Mouse (Mus musculus): ENCODE data around the gene Baiap2. TPM values are rescaled to one million over a fixed set of nuclear protein-coding genes. Genes with fewer than 3 reads are reported as not detected.
A peak's percentile ranks its signal among the peaks of the same experiment; 100 is the strongest.

Baiap2 gene
- total and polyA plus RNA-seq, 2 experiments from 2014 or later, result 18.0 to 32.7 TPM

- no peak overlapping the region for H3K4me2 ChIP-seq (ENCODE audit: low read depth, low read length, poor library complexity, severe bottlenecking)
- no peaks in the 10 kb centered on the region for H3K9me3 ChIP-seq (ENCODE audit: low read length)
- no peak overlapping the region for H3K9ac ChIP-seq (replicated peaks; ENCODE audit: low read length, poor library complexity, severe bottlenecking)
- H3K4me1 ChIP-seq (ENCODE audit: insufficient read depth, low read length), result 0 out of 2 replicates have a peak, but pooled peaks cover 4% of the 10 kb centered on the region
- peaks cover 73% of the 10 kb centered on the region for H3K36me3 ChIP-seq (ENCODE audit: insufficient read depth, low read length)
- no peaks in the 10 kb centered on the region for H3K27me3 ChIP-seq (ENCODE audit: insufficient read depth, low read length)
- ATAC-seq (ENCODE audit: low FRiP score) (no peak), DNase-seq (ENCODE audit: low spot score) (no peak)
- no peak for TF ChIP-seq CTCF (IDR thresholded peaks at IDR 0.05)
- H3K27ac ChIP-seq (ENCODE audit: low read depth, low read length), result no peak overlapping the region
- H3K4me3 ChIP-seq (ENCODE audit: low read depth, low read length), result no peak overlapping the region
- WGBS, result 75% methylated on average over 11 of the region's 11 CpGs
Measured at GRCm38 (mm10) chr11:120011114-120011760, 68.7 kb downstream of the Baiap2 start.

- ATAC-seq (ENCODE audit: low FRiP score), result peak; percentile 8; the same call in 1 of the 2 replicates
- H3K27ac ChIP-seq (ENCODE audit: low read depth, low read length), result no peak overlapping the region
- 49% methylated on average over 43 of the region's 43 CpGs for whole genome bisulfite sequencing
- H3K27me3 ChIP-seq (ENCODE audit: insufficient read depth, low read length), result no peaks in the 10 kb centered on the region
- H3K9me3 ChIP-seq (ENCODE audit: low read length), result no peaks in the 10 kb centered on the region
- DNase-seq (ENCODE audit: low spot score), result peak; percentile 77
- peak; percentile 50 for TF ChIP-seq CTCF (IDR thresholded peaks at IDR 0.05)
- H3K36me3 ChIP-seq (ENCODE audit: insufficient read depth, low read length), result peaks cover 71% of the 10 kb centered on the region
- H3K4me2 ChIP-seq (ENCODE audit: low read depth, low read length, poor library complexity, severe bottlenecking), result no peak overlapping the region
- H3K4me1 ChIP-seq (ENCODE audit: insufficient read depth, low read length), result 0 out of 2 replicates have a peak, but pooled peaks cover 4% of the 10 kb centered on the region
- H3K9ac ChIP-seq (replicated peaks; ENCODE audit: low read length, poor library complexity, severe bottlenecking), result no peak overlapping the region; the same call in 1 of the 2 replicates
- H3K4me3 ChIP-seq (ENCODE audit: low read depth, low read length), result no peak overlapping the region
Measured at GRCm38 (mm10) chr11:120011761-120012560, 69.4 kb downstream of the Baiap2 start.

GRCm38 (mm10) chr11:120012702-120013101 lies 70.1 kb downstream of the Baiap2 start:
- ATAC-seq (ENCODE audit: low FRiP score) (no peak), DNase-seq (ENCODE audit: low spot score) (no peak)
- H3K9ac ChIP-seq (replicated peaks; ENCODE audit: low read length, poor library complexity, severe bottlenecking), result no peak overlapping the region
- H3K4me3 ChIP-seq (ENCODE audit: low read depth, low read length), result no peak overlapping the region
- H3K9me3 ChIP-seq (ENCODE audit: low read length), result no peaks in the 10 kb centered on the region
- no peak for TF ChIP-seq CTCF (IDR thresholded peaks at IDR 0.05)
- H3K36me3 ChIP-seq (ENCODE audit: insufficient read depth, low read length), result peaks cover 70% of the 10 kb centered on the region
- H3K4me1 ChIP-seq (ENCODE audit: insufficient read depth, low read length), result 0 out of 2 replicates have a peak, but pooled peaks cover 4% of the 10 kb centered on the region
- H3K27me3 ChIP-seq (ENCODE audit: insufficient read depth, low read length), result no peaks in the 10 kb centered on the region
- H3K27ac ChIP-seq (ENCODE audit: low read depth, low read length), result no peak overlapping the region
- WGBS, result 74% methylated on average over 13 of the region's 13 CpGs
- no peak overlapping the region for H3K4me2 ChIP-seq (ENCODE audit: low read depth, low read length, poor library complexity, severe bottlenecking)

- H3K4me1 ChIP-seq (ENCODE audit: insufficient read depth, low read length), result 0 out of 2 replicates have a peak, but pooled peaks cover 4% of the 10 kb centered on the region
- peaks cover 68% of the 10 kb centered on the region for H3K36me3 ChIP-seq (ENCODE audit: insufficient read depth, low read length)
- no peak overlapping the region for H3K4me3 ChIP-seq (ENCODE audit: low read depth, low read length)
- peak overlapping the region; percentile 24; the same call in 1 of the 2 replicates for H3K4me2 ChIP-seq (ENCODE audit: low read depth, low read length, poor library complexity, severe bottlenecking)
- TF ChIP-seq CTCF (IDR thresholded peaks at IDR 0.05), result peak; percentile 96
- H3K9me3 ChIP-seq (ENCODE audit: low read length), result no peaks in the 10 kb centered on the region
- ATAC-seq (ENCODE audit: low FRiP score), result peak; percentile 71
- 16% methylated on average over 21 of the region's 21 CpGs for WGBS
- H3K27me3 ChIP-seq (ENCODE audit: insufficient read depth, low read length), result no peaks in the 10 kb centered on the region
- H3K27ac ChIP-seq (ENCODE audit: low read depth, low read length), result peak overlapping the region; percentile 51
- peak; percentile 95 for DNase-seq (ENCODE audit: low spot score)
- no peak overlapping the region for H3K9ac ChIP-seq (replicated peaks; ENCODE audit: low read length, poor library complexity, severe bottlenecking)
Measured at GRCm38 (mm10) chr11:120013174-120013711, 70.7 kb downstream of the Baiap2 start.

GRCm38 (mm10) chr11:120014758-120015157 lies 72.2 kb downstream of the Baiap2 start:
- no peak overlapping the region for H3K4me2 ChIP-seq (ENCODE audit: low read depth, low read length, poor library complexity, severe bottlenecking)

More at GRCm38 (mm10) chr11:120014758-120015157, 72.2 kb downstream of the Baiap2 start:
- no peak for ATAC-seq (ENCODE audit: low FRiP score)
- Histone ChIP-seq H3K9me3 (ENCODE audit: low read length) (no peaks in the 10 kb centered on the region), H3K4me3 (ENCODE audit: low read depth, low read length) (no peak overlapping the region), H3K27ac (ENCODE audit: low read depth, low read length) (no peak overlapping the region), H3K36me3 (ENCODE audit: insufficient read depth, low read length) (peaks cover 57% of the 10 kb centered on the region), H3K4me1 (ENCODE audit: insufficient read depth, low read length) (peaks cover 4% of the 10 kb centered on the region; the same call in 1 of the 2 replicates), H3K9ac (replicated peaks; ENCODE audit: low read length, poor library complexity, severe bottlenecking) (no peak overlapping the region), H3K27me3 (ENCODE audit: insufficient read depth, low read length) (no peaks in the 10 kb centered on the region)
- WGBS, result 94% methylated on average over 4 of the region's 4 CpGs
- no peak for DNase-seq (ENCODE audit: low spot score)
- TF ChIP-seq CTCF (IDR thresholded peaks at IDR 0.05), result peak; percentile 32; the same call in 1 of the 2 replicates

All from midbrain, postnatal 0 days (tissue).